Mouse (Mus musculus) embryonic facial prominence, embryonic 11.5 days (tissue): ENCODE measurements at regions not wholly inside any gene's neighbourhood (a gene's known extent, or its start where the extent isn't known, plus 50 kb on each side); places are given as distances from the start of the nearest gene placed in this dataset.

Experiments
- ATAC-seq: fragments of 200-750 bp; cut with Nextera tagmentation; replicated peaks from 2 replicates; pipeline ENCODE4 v1.8.0; 2017; ENCODE audit warnings: low read depth; ENCODE audit not compliant: insufficient number of reproducible peaks, low FRiP score, low TSS enrichment
- DNase-seq: peaks from one replicate; pipeline ENCODE4 v3.0.0-alpha.2; 2015; ENCODE audit warnings: low spot score
- H3K27ac ChIP-seq: fragments of 300-500 bp; sonication (generic); replicated peaks from 2 replicates; pipeline ENCODE4 v1.5.1; 2014; ENCODE audit warnings: mild to moderate bottlenecking, low read depth, low read length, control low read depth
- H3K27me3 ChIP-seq: fragments of 300-500 bp; sonication (generic); 2 replicates; pipeline ENCODE4 v1.6.1; 2014; ENCODE audit warnings: mild to moderate bottlenecking, low read length, moderate library complexity, mixed read lengths; ENCODE audit not compliant: control insufficient read depth, insufficient read depth
- H3K36me3 ChIP-seq: fragments of 300-500 bp; sonication (generic); replicated peaks from 2 replicates; pipeline ENCODE4 v1.6.1; 2014; ENCODE audit warnings: low read depth, mild to moderate bottlenecking, low read length, moderate library complexity, mixed read lengths; ENCODE audit not compliant: control insufficient read depth, insufficient read depth
- H3K4me1 ChIP-seq: fragments of 300-500 bp; sonication (generic); 2 replicates; pipeline ENCODE4 v1.6.1; 2014; ENCODE audit warnings: low read length, mixed read lengths; ENCODE audit not compliant: control insufficient read depth, insufficient read depth
- H3K4me2 ChIP-seq: fragments of 300-500 bp; sonication (generic); 2 replicates; pipeline ENCODE4 v1.6.1; 2014; ENCODE audit warnings: low read depth, mild to moderate bottlenecking, control low read depth, low read length, moderate library complexity
- H3K4me3 ChIP-seq: fragments of 300-500 bp; sonication (generic); 2 replicates; pipeline ENCODE4 v1.5.1; 2014; ENCODE audit warnings: low read depth, low read length, control low read depth
- H3K9ac ChIP-seq: fragments of 300-500 bp; sonication (generic); replicated peaks from 2 replicates; pipeline ENCODE4 v1.6.1; 2014; ENCODE audit warnings: mild to moderate bottlenecking, control low read depth, low read length
- H3K9me3 ChIP-seq: fragments of 300-500 bp; sonication (generic); replicated peaks from 2 replicates; pipeline ENCODE4 v1.6.1; 2016; ENCODE audit warnings: mild to moderate bottlenecking, low read length, inconsistent platforms, mixed read lengths; ENCODE audit not compliant: control insufficient read depth
- WGBS: fragments of 180-500 bp; shearing (Covaris S2); extraction: QIAGEN DNeasy Blood & Tissue Kit; methylation state at CpG from one replicate; pipeline ENCODE4 v1.1.7; 2014; 5-methylcytosine and 5-hydroxymethylcytosine counted together

DNA sequence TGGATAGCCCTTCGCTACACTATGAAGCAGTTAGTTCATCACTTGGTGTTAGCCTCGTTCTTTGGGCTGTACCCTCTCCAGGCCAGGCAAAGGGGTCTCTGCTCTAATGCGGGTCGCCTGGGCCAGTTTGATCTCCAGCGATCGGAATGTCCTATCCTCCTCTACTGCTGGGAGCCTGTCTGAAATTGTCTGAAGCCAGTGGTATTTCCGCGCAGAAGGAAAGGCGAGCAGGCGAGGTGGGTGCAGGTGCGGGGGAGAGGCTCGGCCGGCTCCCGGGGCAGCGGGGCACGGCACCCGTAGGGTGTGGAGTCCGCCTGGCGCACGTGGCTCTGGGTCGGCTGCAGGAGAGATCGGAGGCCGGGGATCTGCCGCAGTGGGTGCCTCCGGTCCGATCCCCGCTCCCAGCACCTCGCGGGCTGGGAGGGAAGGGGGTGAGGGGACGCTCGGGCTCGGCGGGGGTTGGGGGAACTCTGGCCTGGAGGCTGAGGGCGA is 111.8 kb upstream of the Six2 start:
- peak overlapping the region; percentile 85 for H3K27ac ChIP-seq
- peak overlapping the region; percentile 96 for H3K4me2 ChIP-seq
- peak overlapping the region; percentile 50 for H3K4me3 ChIP-seq
- ATAC-seq (peak; percentile 27; the same call in 1 of the 2 replicates), DNase-seq (peak; percentile 33)
- H3K27me3 ChIP-seq = no peaks in the 10 kb centered on the region; the same call in 1 of the 2 replicates
- peaks cover 3% of the 10 kb centered on the region; the same call in 1 of the 2 replicates for H3K4me1 ChIP-seq
- H3K36me3 ChIP-seq = no peaks in the 10 kb centered on the region
- peak overlapping the region; percentile 79 for H3K9ac ChIP-seq
- under 1% methylated on average over 34 of the region's 34 CpGs for WGBS
- no peaks in the 10 kb centered on the region for H3K9me3 ChIP-seq

DNA sequence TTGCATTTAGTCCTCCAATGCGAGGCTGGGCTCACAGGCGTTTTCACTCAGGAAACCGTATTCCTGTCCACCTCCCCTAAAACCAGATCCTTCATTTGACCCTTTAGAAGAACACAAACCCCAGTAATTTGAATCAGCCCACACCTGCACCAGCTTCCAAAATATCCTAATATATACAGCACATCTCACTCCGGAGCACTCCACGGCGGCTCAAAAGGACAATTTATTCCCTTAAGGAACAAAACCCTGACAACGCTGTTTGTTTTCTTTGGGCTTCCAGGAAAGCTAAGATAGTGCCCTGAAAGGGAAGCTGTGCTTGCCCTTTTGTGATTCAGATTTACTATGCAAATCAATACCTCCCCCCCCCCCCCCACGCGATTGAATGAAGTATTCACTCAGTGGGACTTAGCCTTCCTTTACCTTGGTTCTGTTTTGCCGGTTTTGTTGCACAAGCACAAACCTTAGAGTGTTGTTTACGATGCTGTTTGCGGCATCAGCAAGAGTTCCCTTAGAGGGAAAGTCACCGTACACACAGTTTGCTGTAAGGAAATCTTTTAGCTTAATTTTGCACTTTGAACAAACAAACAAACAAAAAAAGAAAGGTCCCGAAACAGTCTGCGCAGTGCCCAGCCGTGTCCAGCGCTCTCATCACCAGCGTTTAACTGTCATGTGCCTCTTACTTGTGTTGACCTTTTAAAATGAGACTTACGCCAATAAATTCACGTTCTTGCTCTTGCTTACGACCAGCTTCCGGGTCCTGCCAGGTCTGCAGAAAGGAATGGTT is 111.2 kb upstream of the Six2 start:
- no peaks in the 10 kb centered on the region for H3K36me3 ChIP-seq
- no peaks in the 10 kb centered on the region for H3K9me3 ChIP-seq
- peaks cover 3% of the 10 kb centered on the region; the same call in 1 of the 2 replicates for H3K4me1 ChIP-seq
- peak; percentile 70 for DNase-seq
- no peak for ATAC-seq
- peak overlapping the region; percentile 79 for H3K9ac ChIP-seq
- peak overlapping the region; percentile 85 for H3K27ac ChIP-seq
- peak overlapping the region; percentile 96 for H3K4me2 ChIP-seq
- no peaks in the 10 kb centered on the region; the same call in 1 of the 2 replicates for H3K27me3 ChIP-seq
- WGBS = under 1% methylated on average over 22 of the region's 22 CpGs
- peak overlapping the region; percentile 50 for H3K4me3 ChIP-seq

DNA sequence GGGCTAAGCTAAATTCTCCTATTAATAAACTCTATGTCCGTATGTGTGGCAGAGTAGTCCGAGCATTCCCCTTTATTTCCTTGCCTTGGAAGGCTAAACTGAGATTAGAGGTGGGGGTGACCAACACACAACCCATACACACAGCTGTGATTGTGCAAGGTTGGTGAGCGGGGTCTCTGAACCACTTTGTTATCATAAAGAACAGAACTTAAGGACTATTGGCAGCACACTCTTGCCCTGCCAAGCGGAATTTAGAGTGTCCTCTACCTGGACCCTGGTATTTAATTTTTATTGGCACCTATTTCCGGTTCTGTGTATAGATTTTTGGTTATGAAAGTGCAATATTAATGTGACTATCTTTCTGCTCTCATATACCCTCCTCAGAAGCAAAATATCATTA is 109.7 kb upstream of the Six2 start:
- 41% methylated on average over 5 of the region's 5 CpGs for WGBS

DNA sequence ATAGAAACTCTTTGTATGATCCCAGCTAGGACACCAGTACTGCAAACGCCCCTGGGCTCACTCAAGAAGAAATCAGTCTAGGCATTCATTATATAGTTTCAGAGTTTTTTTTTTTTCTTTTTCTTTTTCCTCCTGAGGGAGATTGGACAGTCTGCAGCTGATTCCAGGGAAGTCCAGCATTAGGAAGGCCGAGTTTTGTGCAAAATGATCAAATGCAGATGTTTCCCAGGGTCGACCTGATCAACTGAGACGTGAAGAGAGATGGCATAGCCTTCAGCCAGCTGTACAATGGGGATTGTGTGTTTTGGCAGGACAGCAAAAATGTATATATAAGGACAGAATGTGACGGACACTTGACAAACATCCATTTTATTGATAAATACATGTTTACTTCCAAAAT is 107.7 kb upstream of the Six2 start:
- H3K4me1 ChIP-seq = peaks cover 3% of the 10 kb centered on the region; the same call in 1 of the 2 replicates
- peak; percentile 80 for DNase-seq
- H3K27ac ChIP-seq = no peak overlapping the region

More for the DNA sequence above, 109.7 kb upstream of the Six2 start:
- Histone ChIP-seq H3K27ac (no peak overlapping the region), H3K9ac (no peak overlapping the region), H3K4me1 (peaks cover 3% of the 10 kb centered on the region; the same call in 1 of the 2 replicates), H3K4me2 (no peak overlapping the region), H3K9me3 (no peaks in the 10 kb centered on the region), H3K4me3 (no peak overlapping the region), H3K27me3 (no peaks in the 10 kb centered on the region; the same call in 1 of the 2 replicates), H3K36me3 (no peaks in the 10 kb centered on the region)
- DNase-seq (peak; percentile 41), ATAC-seq (no peak)

DNA sequence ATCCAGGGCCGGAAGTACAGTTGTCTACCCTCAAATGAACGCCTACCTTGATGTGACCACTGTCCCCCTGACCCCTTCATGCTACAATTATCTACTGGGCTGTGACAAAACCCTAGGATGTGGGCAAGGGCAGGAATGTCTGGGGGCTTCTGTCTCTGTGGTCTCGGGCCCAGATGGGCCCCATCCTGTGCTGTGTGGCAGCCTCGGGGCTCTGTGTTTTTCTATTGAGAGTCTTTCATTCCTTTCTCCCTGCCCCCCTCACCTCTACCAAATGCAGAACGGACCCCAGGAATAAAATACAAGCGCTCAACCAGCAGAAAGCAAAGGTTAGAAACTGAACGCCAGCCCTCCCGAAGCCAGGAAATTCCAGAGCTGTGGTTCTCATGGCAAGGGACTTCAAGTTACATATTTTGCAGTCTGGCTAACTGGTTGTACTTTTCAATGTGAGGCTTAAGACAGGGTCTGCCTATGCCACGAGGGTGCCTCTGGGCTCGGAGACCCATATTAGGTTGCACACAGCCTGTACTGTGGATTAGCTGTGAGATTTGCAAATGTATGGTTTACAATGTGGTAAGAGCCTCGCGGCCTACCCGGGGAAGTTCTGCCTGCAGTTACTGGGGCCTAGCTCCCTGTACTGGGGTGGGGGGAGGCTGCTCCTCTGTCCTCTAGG is 97.7 kb upstream of the Six2 start:
- H3K9me3 ChIP-seq = no peaks in the 10 kb centered on the region
- 16% methylated on average over 13 of the region's 13 CpGs for WGBS
- H3K4me1 ChIP-seq = no peaks in the 10 kb centered on the region; the same call in 1 of the 2 replicates
- no peak overlapping the region for H3K4me3 ChIP-seq
- H3K9ac ChIP-seq = peak overlapping the region; percentile 35
- H3K27me3 ChIP-seq = no peaks in the 10 kb centered on the region
- H3K36me3 ChIP-seq = no peaks in the 10 kb centered on the region
- DNase-seq (peak; percentile 71), ATAC-seq (peak; percentile 81)
- no peak overlapping the region for H3K4me2 ChIP-seq
- H3K27ac ChIP-seq = peak overlapping the region; percentile 80

More for the DNA sequence above, 107.7 kb upstream of the Six2 start:
- 22% methylated on average over 5 of the region's 5 CpGs for WGBS
- no peak for ATAC-seq
- Histone ChIP-seq H3K36me3 (no peaks in the 10 kb centered on the region), H3K9me3 (no peaks in the 10 kb centered on the region), H3K9ac (no peak overlapping the region), H3K4me2 (no peak overlapping the region), H3K4me3 (no peak overlapping the region), H3K27me3 (no peaks in the 10 kb centered on the region; the same call in 1 of the 2 replicates)

DNA sequence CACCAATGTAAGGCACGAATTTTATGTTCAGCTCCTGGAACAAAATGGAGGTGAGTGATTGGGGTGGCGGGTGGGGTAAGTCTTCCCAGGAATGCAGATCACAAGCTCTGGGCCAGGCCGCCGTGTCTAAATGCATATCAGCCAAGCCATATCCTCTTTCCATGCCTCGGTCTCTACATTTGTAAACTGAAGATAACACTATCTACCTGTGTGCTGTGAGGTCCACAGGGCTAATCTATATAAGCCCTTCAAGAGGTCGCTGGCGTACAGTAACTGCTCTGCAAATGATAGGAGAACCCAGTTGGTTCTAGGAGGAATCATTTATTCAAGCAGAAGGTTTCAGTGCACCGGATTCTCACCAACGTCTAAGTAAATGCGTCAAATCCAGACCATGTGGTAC is 92.4 kb upstream of the Six2 start:
- 91% methylated on average over 10 of the region's 10 CpGs for WGBS
- no peaks in the 10 kb centered on the region for H3K9me3 ChIP-seq

DNA sequence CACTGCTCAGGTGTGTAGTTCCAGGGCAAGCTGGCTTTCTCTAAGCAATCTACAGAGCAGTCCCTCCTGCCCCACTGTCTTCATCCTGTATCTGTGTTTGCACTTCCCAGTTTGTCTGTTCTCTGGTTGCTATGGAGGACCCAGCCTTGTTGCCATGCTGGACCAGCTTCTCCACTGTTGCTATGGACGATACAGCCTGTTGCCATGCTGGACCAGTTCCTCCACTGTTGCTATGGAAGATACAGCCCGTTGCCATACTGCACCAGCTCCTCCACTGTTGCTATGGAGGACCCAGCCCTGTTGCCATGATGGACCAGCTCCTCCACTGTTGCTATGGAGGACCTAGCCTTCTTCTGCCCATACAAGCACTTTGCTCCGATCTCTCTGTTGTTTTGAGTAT is 88.8 kb upstream of the Six2 start:
- ATAC-seq (no peak), DNase-seq (no peak)
- Histone ChIP-seq H3K27me3 (no peaks in the 10 kb centered on the region), H3K9ac (no peak overlapping the region), H3K27ac (no peak overlapping the region), H3K4me1 (no peaks in the 10 kb centered on the region), H3K4me2 (no peak overlapping the region), H3K9me3 (no peaks in the 10 kb centered on the region), H3K4me3 (no peak overlapping the region), H3K36me3 (no peaks in the 10 kb centered on the region)
- 82% methylated on average over 3 of the region's 3 CpGs for WGBS

More for the DNA sequence above, 92.4 kb upstream of the Six2 start:
- DNase-seq (no peak), ATAC-seq (no peak)
- no peak overlapping the region for H3K4me2 ChIP-seq
- no peaks in the 10 kb centered on the region for H3K27me3 ChIP-seq
- H3K4me3 ChIP-seq = no peak overlapping the region
- H3K36me3 ChIP-seq = no peaks in the 10 kb centered on the region
- no peaks in the 10 kb centered on the region for H3K4me1 ChIP-seq
- no peak overlapping the region for H3K27ac ChIP-seq
- H3K9ac ChIP-seq = no peak overlapping the region

DNA sequence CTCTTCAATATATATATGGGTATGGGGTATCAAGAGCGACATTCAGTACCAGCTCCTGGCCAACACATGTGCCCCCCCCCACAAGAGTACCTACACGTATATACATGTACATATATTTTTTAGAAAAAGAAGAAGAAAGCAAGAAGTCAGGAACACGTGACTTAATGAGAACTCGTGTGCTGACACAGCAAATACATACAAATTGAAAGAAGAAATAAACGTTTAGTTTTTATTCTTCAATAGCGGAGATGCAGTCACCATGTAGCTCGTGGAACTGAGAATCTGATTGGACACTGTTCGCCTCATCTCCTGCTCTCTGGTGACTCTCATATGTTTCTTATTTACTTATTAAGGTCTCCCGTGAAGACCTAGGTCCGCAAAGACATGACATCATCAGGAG is 80.3 kb upstream of the Six2 start:
- Histone ChIP-seq H3K4me2 (no peak overlapping the region), H3K27me3 (no peaks in the 10 kb centered on the region), H3K36me3 (no peaks in the 10 kb centered on the region), H3K4me1 (no peaks in the 10 kb centered on the region; the same call in 1 of the 2 replicates), H3K9ac (no peak overlapping the region), H3K4me3 (no peak overlapping the region), H3K9me3 (no peaks in the 10 kb centered on the region), H3K27ac (no peak overlapping the region)
- DNase-seq (no peak), ATAC-seq (no peak)
- 77% methylated on average over 10 of the region's 10 CpGs for WGBS
